Mouse (Mus musculus) lung, embryonic 14.5 days (tissue): ENCODE measurements around the gene Nkain2. TPM values are rescaled to one million over a fixed set of nuclear protein-coding genes. Genes with fewer than 3 reads are reported as not detected.
"Not testable (repeated sequence)": the region's sequence is repeated elsewhere in the genome, so short reads cannot be mapped to it uniquely, and the experiment has no call there.

Experiments used
- ATAC-seq: fragments of 200-750 bp; cut with Nextera tagmentation; 2 replicates; pipeline ENCODE4 v1.8.0; 2017; ENCODE audit warnings: mild to moderate bottlenecking, moderate TSS enrichment, moderate library complexity; ENCODE audit not compliant: insufficient read depth
- DNase-seq: peaks from one replicate; pipeline ENCODE4 v3.0.0-alpha.2; 2015
- H3K27ac ChIP-seq: fragments of 300-500 bp; sonication (generic); 2 replicates; pipeline ENCODE4 v1.5.1; 2014; ENCODE audit warnings: low read depth, mild to moderate bottlenecking, moderate library complexity
- H3K27me3 ChIP-seq: fragments of 300-500 bp; sonication (generic); 2 replicates; pipeline ENCODE4 v1.6.1; 2014; ENCODE audit warnings: low read length, control low read depth; ENCODE audit not compliant: insufficient read depth
- H3K36me3 ChIP-seq: fragments of 300-500 bp; sonication (generic); 2 replicates; pipeline ENCODE4 v1.6.1; 2014; ENCODE audit warnings: control low read depth; ENCODE audit not compliant: insufficient read depth
- H3K4me1 ChIP-seq: fragments of 300-500 bp; sonication (generic); 2 replicates; pipeline ENCODE4 v1.6.1; 2014; ENCODE audit warnings: antibody characterized with exemption, control low read depth; ENCODE audit not compliant: insufficient read depth
- H3K4me2 ChIP-seq: fragments of 300-500 bp; sonication (generic); 2 replicates; pipeline ENCODE4 v1.6.1; 2014; ENCODE audit warnings: mild to moderate bottlenecking
- H3K4me3 ChIP-seq: fragments of 300-500 bp; sonication (generic); 2 replicates; pipeline ENCODE4 v1.5.1; 2014; ENCODE audit warnings: low read depth, low read length
- H3K9ac ChIP-seq: fragments of 300-500 bp; sonication (generic); 2 replicates; pipeline ENCODE4 v1.6.1; 2014
- H3K9me3 ChIP-seq: fragments of 300-500 bp; sonication (generic); 2 replicates; pipeline ENCODE4 v1.6.1; 2016; ENCODE audit warnings: low read depth, low read length, control low read depth
- CTCF ChIP-seq: IDR thresholded peaks from 2 replicates; pipeline ENCODE4 v1.5.1; 2016; ENCODE audit warnings: antibody characterized with exemption, low read depth
- WGBS: fragments of 180-500 bp; shearing (Covaris S2); extraction: QIAGEN DNeasy Blood & Tissue Kit; methylation state at CpG from one replicate; pipeline ENCODE4 v1.1.7; 2014; 5-methylcytosine and 5-hydroxymethylcytosine counted together
- polyA plus RNA-seq: library from polyadenylated mRNA; unstranded; fragments of >200 nt; fragmentation: Nextera tagmentation; extraction: Ambion mirVana; gene quantifications from 2 replicates; pipeline ENCODE4 v1.2.1, GENCODE M21; 2014

The Nkain2 gene
- polyA plus RNA-seq, 1 experiment from 2014 or later, result 0.88 TPM

- H3K4me1 ChIP-seq, result no peaks in the 10 kb centered on the region
- no peak for TF ChIP-seq CTCF
- DNase-seq, result no peak
- ATAC-seq, result no peak
- 86% methylated on average over 2 of the region's 2 CpGs for WGBS
- no peaks in the 10 kb centered on the region for H3K36me3 ChIP-seq
- H3K27ac ChIP-seq, result no peak overlapping the region
- no peaks in the 10 kb centered on the region for H3K27me3 ChIP-seq
- no peaks in the 10 kb centered on the region for H3K9me3 ChIP-seq
- H3K4me3 ChIP-seq, result no peak overlapping the region
- no peak overlapping the region for H3K9ac ChIP-seq
- no peak overlapping the region for H3K4me2 ChIP-seq
Measured at GRCm38 (mm10) chr10:31947178-31947726, 943.0 kb downstream of the Nkain2 start.

- no peak overlapping the region for H3K4me2 ChIP-seq
- no peaks in the 10 kb centered on the region for H3K36me3 ChIP-seq
- no peak for ATAC-seq
- H3K4me1 ChIP-seq, result no peaks in the 10 kb centered on the region
- WGBS, result 82% methylated on average over 2 of the region's 2 CpGs
- no peak overlapping the region for H3K4me3 ChIP-seq
- no peak overlapping the region for H3K27ac ChIP-seq
- no peaks in the 10 kb centered on the region for H3K9me3 ChIP-seq
- H3K9ac ChIP-seq, result no peak overlapping the region
- no peak for DNase-seq
- H3K27me3 ChIP-seq, result no peaks in the 10 kb centered on the region
- TF ChIP-seq CTCF, result no peak
Measured at GRCm38 (mm10) chr10:31931961-31932360, 958.3 kb downstream of the Nkain2 start.

- Histone ChIP-seq H3K4me2 (no peak overlapping the region), H3K27ac (no peak overlapping the region), H3K9ac (no peak overlapping the region), H3K27me3 (no peaks in the 10 kb centered on the region), H3K4me3 (no peak overlapping the region), H3K36me3 (no peaks in the 10 kb centered on the region), H3K9me3 (no peaks in the 10 kb centered on the region), H3K4me1 (no peaks in the 10 kb centered on the region)
- DNase-seq, result no peak
- TF ChIP-seq CTCF, result no peak
- 49% methylated on average over 5 of the region's 5 CpGs for WGBS
- ATAC-seq, result no peak
Measured at GRCm38 (mm10) chr10:31927657-31928056, 962.6 kb downstream of the Nkain2 start.

GRCm38 (mm10) chr10:31920901-31921300 is 969.4 kb downstream of the Nkain2 start:
- not testable (repeated sequence) for ATAC-seq, H3K4me3 ChIP-seq, H3K9me3 ChIP-seq, H3K27me3 ChIP-seq, H3K27ac ChIP-seq, H3K4me2 ChIP-seq, H3K36me3 ChIP-seq, H3K9ac ChIP-seq, H3K4me1 ChIP-seq
- 79% methylated on average over 3 of the region's 3 CpGs for WGBS
- peak; percentile 3 for DNase-seq

- no peak overlapping the region for H3K9ac ChIP-seq
- WGBS, result 72% methylated on average over 3 of the region's 3 CpGs
Measured at GRCm38 (mm10) chr10:31907488-31907887, 982.8 kb downstream of the Nkain2 start.

GRCm38 (mm10) chr10:31899501-31899900 is 990.8 kb downstream of the Nkain2 start:
- no peak overlapping the region for H3K4me2 ChIP-seq
- ATAC-seq (no peak), DNase-seq (no peak)
- no peaks in the 10 kb centered on the region for H3K9me3 ChIP-seq
- 12% methylated on average over 2 of the region's 2 CpGs for WGBS
- H3K27me3 ChIP-seq, result no peaks in the 10 kb centered on the region
- no peaks in the 10 kb centered on the region for H3K36me3 ChIP-seq
- H3K27ac ChIP-seq, result no peak overlapping the region
- no peak overlapping the region for H3K4me3 ChIP-seq
- no peaks in the 10 kb centered on the region for H3K4me1 ChIP-seq
- no peak for TF ChIP-seq CTCF
- H3K9ac ChIP-seq, result no peak overlapping the region

More at GRCm38 (mm10) chr10:31907488-31907887, 982.8 kb downstream of the Nkain2 start:
- Histone ChIP-seq H3K9me3 (no peaks in the 10 kb centered on the region), H3K27me3 (no peaks in the 10 kb centered on the region), H3K27ac (no peak overlapping the region), H3K4me3 (no peak overlapping the region), H3K4me1 (no peaks in the 10 kb centered on the region), H3K4me2 (no peak overlapping the region), H3K36me3 (no peaks in the 10 kb centered on the region)
- TF ChIP-seq CTCF, result no peak
- DNase-seq (no peak), ATAC-seq (no peak)

GRCm38 (mm10) chr10:31873323-31873895 is 1016.9 kb downstream of the Nkain2 start:
- Histone ChIP-seq H3K4me2 (no peak overlapping the region), H3K9ac (no peak overlapping the region), H3K27ac (no peak overlapping the region), H3K4me3 (no peak overlapping the region), H3K4me1 (no peaks in the 10 kb centered on the region), H3K9me3 (no peaks in the 10 kb centered on the region), H3K36me3 (no peaks in the 10 kb centered on the region), H3K27me3 (no peaks in the 10 kb centered on the region)
- no peak for TF ChIP-seq CTCF
- no peak for ATAC-seq
- WGBS, result 52% methylated on average over 4 of the region's 4 CpGs
- DNase-seq, result no peak
